Mouse (Mus musculus) liver, embryonic 14.5 days (tissue): ENCODE measurements at regions not wholly inside any gene's neighbourhood (a gene's known extent, or its start where the extent isn't known, plus 50 kb on each side); places are given as distances from the start of the nearest gene placed in this dataset.

Experiments used
- ATAC-seq: fragments of 200-750 bp; cut with Nextera tagmentation; 2 replicates; pipeline ENCODE4 v1.8.0; 2017; ENCODE audit warnings: moderate number of reproducible peaks, mild to moderate bottlenecking, moderate library complexity; ENCODE audit not compliant: insufficient read depth
- DNase-seq, 3 experiments: peaks; one replicate each; pipeline ENCODE4 v3.0.0-alpha.2; 2012 to 2013; ENCODE audit warnings: low read depth in 3 of 3, low spot score in 3 of 3
- H3K27ac ChIP-seq: fragments of 300-500 bp; sonication (generic); 2 replicates; pipeline ENCODE4 v1.5.1; 2014; ENCODE audit warnings: moderate library complexity, mild to moderate bottlenecking, control low read depth, inconsistent platforms
- H3K27me3 ChIP-seq: fragments of 300-500 bp; sonication (generic); 2 replicates; pipeline ENCODE4 v1.6.1; 2014; ENCODE audit warnings: mild to moderate bottlenecking, low read length, moderate library complexity; ENCODE audit not compliant: control insufficient read depth, insufficient read depth
- H3K36me3 ChIP-seq: fragments of 300-500 bp; sonication (generic); replicated peaks from 2 replicates; pipeline ENCODE4 v1.6.1; 2014; ENCODE audit warnings: low read depth; ENCODE audit not compliant: control insufficient read depth, insufficient read depth
- H3K4me1 ChIP-seq, 2 experiments: fragments of 200-500 bp in 1 of 2; fragments of 300-500 bp in 1 of 2; sonication (generic) in 1 of 2; replicated peaks; 2 replicates each; pipeline ENCODE4 v1.6.1; 2012 to 2014; ENCODE audit warnings: antibody characterized with exemption in 1 of 2, inconsistent platforms in 1 of 2, low read length in 1 of 2; ENCODE audit not compliant: control insufficient read depth in 2 of 2, insufficient read depth in 2 of 2
- H3K4me2 ChIP-seq: fragments of 300-500 bp; sonication (generic); 2 replicates; pipeline ENCODE4 v1.6.1; 2014; ENCODE audit warnings: low read depth, mild to moderate bottlenecking, control low read depth, moderate library complexity
- H3K4me3 ChIP-seq, 2 experiments: fragments of 200-500 bp in 1 of 2; fragments of 300-500 bp in 1 of 2; sonication (generic) in 1 of 2; 2 replicates each; pipeline ENCODE4 v1.5.1; 2012 to 2014; ENCODE audit warnings: low read depth in 2 of 2, low read length in 2 of 2, mild to moderate bottlenecking in 2 of 2, control low read depth in 1 of 2, inconsistent platforms in 1 of 2, moderate library complexity in 1 of 2; ENCODE audit not compliant: insufficient read depth in 1 of 2
- H3K9ac ChIP-seq: fragments of 300-500 bp; sonication (generic); replicated peaks from 2 replicates; pipeline ENCODE4 v1.6.1; 2014; ENCODE audit warnings: mild to moderate bottlenecking, control low read depth, moderate library complexity
- H3K9me3 ChIP-seq: fragments of 300-500 bp; sonication (generic); 2 replicates; pipeline ENCODE4 v1.6.1; 2016; ENCODE audit warnings: low read length, mixed read lengths; ENCODE audit not compliant: control insufficient read depth
- CTCF ChIP-seq: IDR thresholded peaks from 2 replicates; pipeline ENCODE4 v1.5.1; 2016; ENCODE audit warnings: antibody characterized with exemption, low read depth, control low read depth
- EP300 ChIP-seq: IDR thresholded peaks from 2 replicates; pipeline ENCODE4 v1.6.1; 2016; ENCODE audit warnings: antibody characterized with exemption, low read depth
- WGBS: fragments of 180-500 bp; shearing (Covaris S2); extraction: QIAGEN DNeasy Blood & Tissue Kit; methylation state at CpG from one replicate; pipeline ENCODE4 v1.1.7; 2014; ENCODE audit not compliant: insufficient replicate concordance; 5-methylcytosine and 5-hydroxymethylcytosine counted together

DNA sequence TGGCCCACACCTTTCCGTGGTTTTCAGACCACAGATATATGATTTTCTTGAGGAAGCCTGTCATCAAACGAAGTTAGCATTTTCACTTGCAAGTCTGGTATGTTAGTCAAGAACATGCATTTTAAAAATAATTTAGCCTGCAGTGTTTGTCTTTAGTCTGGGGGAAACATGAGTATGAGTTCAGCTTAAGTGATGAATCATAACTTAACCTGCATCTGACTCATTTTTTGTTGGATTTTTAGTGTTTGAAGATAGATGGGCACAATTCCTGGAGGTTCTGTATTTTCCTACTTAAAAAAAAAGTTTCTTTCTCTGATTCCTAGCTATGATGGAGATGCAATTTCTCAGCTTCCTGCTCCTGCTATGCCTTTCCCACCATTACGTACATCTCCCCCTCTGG lies 95.8 kb upstream of the 1700020N01Rik start:
- 57% methylated on average over 3 of the region's 3 CpGs for WGBS
- H3K4me3 ChIP-seq = no peak overlapping the region
- H3K4me1 ChIP-seq = no peaks in the 10 kb centered on the region
- no peak for ATAC-seq
- H3K9me3 ChIP-seq = no peaks in the 10 kb centered on the region
- no peak overlapping the region for H3K9ac ChIP-seq
- H3K4me2 ChIP-seq = no peak overlapping the region
- no peaks in the 10 kb centered on the region for H3K36me3 ChIP-seq
- no peak overlapping the region for H3K27ac ChIP-seq
- DNase-seq = no peak
- H3K27me3 ChIP-seq = no peaks in the 10 kb centered on the region
- TF ChIP-seq CTCF (no peak), EP300 (no peak)

DNA sequence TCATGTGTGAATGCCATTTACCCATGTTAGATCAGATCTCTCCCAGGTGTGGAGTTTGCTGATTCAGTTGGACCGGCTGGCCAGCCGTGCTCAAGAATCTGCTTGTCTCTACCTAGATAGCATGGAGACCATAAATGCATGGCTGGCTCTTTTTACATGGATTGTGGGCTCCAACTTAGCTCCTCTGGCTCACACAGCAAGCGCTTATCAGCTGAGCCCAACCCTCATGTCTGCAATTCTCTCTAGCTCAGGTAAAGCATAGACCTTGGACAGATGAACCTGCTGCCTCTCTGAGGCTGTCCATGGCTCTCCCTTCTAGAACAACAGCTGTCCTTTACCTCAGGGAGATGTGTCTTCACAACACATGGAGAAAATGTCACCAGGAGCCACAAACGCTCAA lies 94.8 kb upstream of the 1700020N01Rik start:
- Histone ChIP-seq H3K4me2 (no peak overlapping the region), H3K9ac (no peak overlapping the region), H3K27me3 (no peaks in the 10 kb centered on the region), H3K27ac (no peak overlapping the region), H3K36me3 (no peaks in the 10 kb centered on the region), H3K9me3 (no peaks in the 10 kb centered on the region), H3K4me1 (no peaks in the 10 kb centered on the region), H3K4me3 (no peak overlapping the region)
- 50% methylated on average over 4 of the region's 4 CpGs for WGBS
- DNase-seq (no peak), ATAC-seq (no peak)
- TF ChIP-seq CTCF (no peak), EP300 (no peak)

DNA sequence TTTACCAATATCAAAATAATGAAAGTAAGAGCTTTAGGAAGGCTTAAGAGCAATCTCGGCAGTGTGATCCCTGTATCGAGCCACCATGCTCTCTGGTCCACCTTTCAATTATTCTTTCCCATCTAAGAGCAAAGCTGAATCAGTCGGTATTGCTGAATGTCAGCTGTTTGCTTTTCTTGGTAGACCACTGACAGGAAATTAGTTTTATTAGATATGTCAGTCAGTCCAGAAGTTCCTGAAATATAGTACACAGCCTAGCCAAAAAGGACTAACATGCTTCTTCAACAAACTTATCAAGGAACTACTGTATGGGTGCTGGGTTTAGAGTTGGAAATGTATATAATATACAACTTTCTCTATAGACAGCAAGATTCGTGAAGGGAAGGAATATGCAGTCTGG lies 91.3 kb upstream of the 1700020N01Rik start:
- Histone ChIP-seq H3K27ac (no peak overlapping the region), H3K4me2 (no peak overlapping the region), H3K9me3 (no peaks in the 10 kb centered on the region), H3K9ac (no peak overlapping the region), H3K36me3 (no peaks in the 10 kb centered on the region), H3K4me1 (no peaks in the 10 kb centered on the region), H3K27me3 (no peaks in the 10 kb centered on the region), H3K4me3 (no peak overlapping the region)
- ATAC-seq (no peak), DNase-seq (no peak)
- WGBS = 47% methylated on average over 4 of the region's 4 CpGs
- TF ChIP-seq CTCF = no peak
- no peak for TF ChIP-seq EP300

DNA sequence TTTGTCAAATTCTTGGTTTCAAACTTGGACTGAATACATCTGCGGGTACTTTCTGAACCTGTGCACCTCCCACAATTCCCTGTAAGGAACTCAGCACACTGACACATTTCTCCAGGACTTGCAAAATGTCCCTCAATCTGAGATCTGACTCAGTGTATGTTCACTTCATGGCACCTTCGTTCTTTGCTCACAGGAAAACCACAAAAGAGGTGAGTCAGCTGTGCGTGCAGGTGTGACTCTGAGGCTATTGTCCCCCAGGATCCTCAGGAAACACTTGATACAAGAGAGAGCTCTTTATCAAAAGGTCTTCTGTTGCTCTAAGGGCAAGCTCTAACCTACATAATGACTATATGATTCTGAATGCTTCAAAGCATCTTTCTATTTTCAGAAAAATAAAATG lies 88.5 kb upstream of the 1700020N01Rik start:
- H3K4me2 ChIP-seq = no peak overlapping the region
- no peak overlapping the region for H3K27ac ChIP-seq
- H3K4me1 ChIP-seq = no peaks in the 10 kb centered on the region
- H3K36me3 ChIP-seq = no peaks in the 10 kb centered on the region
- ATAC-seq = no peak
- TF ChIP-seq CTCF = no peak
- TF ChIP-seq EP300 = no peak
- no peak for DNase-seq
- 46% methylated on average over 3 of the region's 3 CpGs for WGBS
- no peak overlapping the region for H3K9ac ChIP-seq
- no peaks in the 10 kb centered on the region for H3K9me3 ChIP-seq
- no peaks in the 10 kb centered on the region for H3K27me3 ChIP-seq
- H3K4me3 ChIP-seq = no peak overlapping the region

DNA sequence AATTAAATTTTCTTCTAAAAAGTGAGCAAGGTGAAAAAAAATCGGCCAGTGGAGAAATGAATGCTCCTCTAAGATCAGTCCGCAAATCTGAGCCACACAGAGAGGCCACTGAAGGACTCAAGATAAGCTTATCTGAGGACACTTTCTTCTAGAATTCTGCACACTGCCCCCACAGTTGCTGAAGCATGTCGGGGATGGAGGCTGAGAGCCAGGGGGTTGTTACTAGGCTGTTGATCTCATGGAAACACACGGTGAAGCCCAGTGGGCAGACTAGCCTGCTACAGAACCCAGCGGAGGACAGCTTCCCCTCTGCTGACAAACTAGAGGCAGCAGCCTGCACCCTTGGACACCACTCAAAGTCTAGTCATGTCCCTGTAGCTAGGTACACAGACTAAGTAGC lies 81.6 kb upstream of the 1700020N01Rik start:
- DNase-seq (no peak), ATAC-seq (no peak)
- Histone ChIP-seq H3K27ac (no peak overlapping the region), H3K4me3 (no peak overlapping the region), H3K4me1 (no peaks in the 10 kb centered on the region), H3K4me2 (no peak overlapping the region), H3K27me3 (no peaks in the 10 kb centered on the region), H3K36me3 (no peaks in the 10 kb centered on the region), H3K9me3 (no peaks in the 10 kb centered on the region), H3K9ac (no peak overlapping the region)
- 18% methylated on average over 5 of the region's 5 CpGs for WGBS
- no peak for TF ChIP-seq CTCF
- peak; percentile 55; the same call in 1 of the 2 replicates for TF ChIP-seq EP300
